Mouse (Mus musculus) urinary bladder, postnatal 25 days (tissue): ENCODE data around the gene Gm10645.

Experiments
- DNase-seq: peaks from one replicate; pipeline ENCODE4 v3.0.0; 2022; ENCODE audit warnings: low spot score

The Gm10645 gene

GRCm38 (mm10) chr8:83165931-83166867 lies at the start of gene Gm10645:
TSS of gene Gm10645 (minus strand) at chr8:83166170.
- no peak for DNase-seq

- DNase-seq: no peak
These were observed 49.1 kb upstream of the Gm10645 start for GRCm38 (mm10) chr8:83215065-83215464.

- DNase-seq: no peak
These were observed 44.7 kb upstream of the Gm10645 start for GRCm38 (mm10) chr8:83210676-83211075.

GRCm38 (mm10) chr8:83209581-83209980 lies 43.6 kb upstream of the Gm10645 start:
- DNase-seq: no peak

DNA sequence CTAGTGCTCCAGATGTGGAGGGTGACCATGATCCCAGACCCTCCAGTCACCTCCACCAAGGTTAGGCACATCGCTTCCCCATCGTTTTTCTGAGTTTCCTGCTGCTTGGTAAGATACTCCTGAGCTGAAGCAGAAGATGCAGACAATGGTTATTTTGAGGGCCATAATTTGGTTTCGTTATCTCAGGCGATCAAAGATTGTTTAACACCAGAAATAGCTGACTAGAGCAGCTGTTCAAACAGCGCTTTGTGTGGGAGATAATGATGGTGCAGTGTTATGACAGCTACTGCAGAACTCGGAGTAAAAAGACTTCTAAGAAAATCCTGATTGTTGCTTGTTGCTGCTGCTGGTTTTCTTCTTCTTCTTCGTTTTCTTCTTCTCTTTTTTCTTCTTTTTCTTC lies 39.9 kb upstream of the Gm10645 start:
- DNase-seq: no peak

- DNase-seq: no peak
These were observed 37.0 kb upstream of the Gm10645 start for GRCm38 (mm10) chr8:83202946-83203345.

DNA sequence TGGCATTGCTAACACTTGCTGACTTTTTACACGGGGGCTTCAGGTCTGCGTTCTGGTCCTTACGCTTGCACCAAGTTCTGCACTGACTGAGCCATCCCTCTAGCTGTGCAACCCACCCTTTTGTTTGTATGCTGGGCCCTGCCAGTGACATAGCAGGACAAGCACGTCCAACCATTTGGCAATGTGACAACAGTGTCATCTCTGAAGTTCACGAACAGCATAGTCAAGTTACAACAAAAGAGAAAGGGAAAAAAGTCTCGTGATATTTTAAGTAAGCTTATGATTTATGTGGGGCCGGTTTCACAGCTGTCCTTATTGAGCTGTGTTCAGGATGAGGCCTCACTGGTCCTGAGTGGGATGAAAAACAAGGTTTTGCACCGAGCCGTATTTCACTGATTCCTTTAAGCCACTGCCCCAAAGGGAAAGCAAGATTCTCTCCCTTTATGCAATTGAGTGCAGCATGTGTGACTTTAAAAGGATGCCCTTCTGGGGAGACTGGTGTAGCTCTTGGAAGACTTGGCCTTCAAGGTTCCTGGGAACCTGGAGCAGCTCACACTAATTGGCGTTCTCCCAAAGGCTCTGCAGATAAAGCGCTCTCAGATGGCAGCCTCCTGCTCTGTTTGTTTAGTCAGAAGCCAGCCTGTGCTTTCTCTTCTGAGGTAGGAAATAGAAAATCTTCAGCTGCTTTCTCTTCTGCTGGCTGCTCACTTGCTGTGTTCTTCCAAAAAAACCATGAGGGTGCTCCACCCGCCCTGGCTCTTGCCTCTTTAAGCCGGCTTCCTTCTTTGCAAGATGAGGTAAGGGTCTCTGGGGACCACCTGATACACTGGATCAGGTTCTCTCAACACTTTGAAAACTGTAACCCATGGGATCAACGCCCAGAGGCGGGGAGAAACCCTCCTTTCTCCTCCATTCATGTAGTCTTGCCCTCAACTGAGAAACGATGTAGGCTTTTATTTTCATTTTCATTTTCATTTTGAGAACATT lies 34.5 kb upstream of the Gm10645 start:
- DNase-seq: no peak

DNA sequence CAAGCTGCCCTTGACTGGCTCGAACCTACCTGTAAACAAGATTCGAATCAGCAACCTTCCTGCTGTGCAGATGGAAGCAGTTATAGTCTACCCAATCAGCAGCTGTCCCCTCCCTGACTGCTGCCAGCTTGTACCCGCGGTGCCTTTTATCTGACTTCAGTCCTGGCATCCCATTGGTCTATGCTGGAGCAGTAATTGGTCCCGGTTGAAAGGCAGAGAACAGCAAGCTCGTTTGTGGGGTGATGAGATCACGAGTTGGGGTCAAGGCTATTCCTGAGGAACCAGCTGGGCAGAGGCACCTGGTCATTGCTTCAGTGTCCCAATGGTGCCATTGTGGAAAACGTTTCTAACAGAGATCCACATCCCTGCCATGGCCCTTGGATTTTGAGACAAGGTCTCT lies 33.7 kb upstream of the Gm10645 start:
- no peak for DNase-seq

DNA sequence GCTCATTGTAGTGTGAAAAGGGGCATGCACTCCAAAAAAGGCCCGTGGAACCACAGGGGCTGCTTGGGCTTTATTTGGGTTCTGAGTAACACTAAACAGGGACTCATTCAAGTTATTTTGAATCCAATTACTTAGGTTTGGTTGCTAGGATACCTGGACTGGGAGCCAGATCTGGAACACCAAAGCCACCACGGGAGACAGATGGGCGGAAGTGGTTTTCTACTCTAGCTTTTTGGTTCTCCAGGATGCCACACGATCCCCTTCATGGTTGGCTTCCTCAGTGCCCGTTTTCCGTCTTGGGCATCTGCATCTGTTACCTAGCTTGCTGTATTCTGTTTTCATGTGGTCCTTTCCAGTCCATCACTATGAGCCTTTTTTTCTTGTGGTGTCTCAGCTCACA lies 30.1 kb upstream of the Gm10645 start:
- no peak for DNase-seq

- DNase-seq: no peak
These were observed 23.6 kb upstream of the Gm10645 start for GRCm38 (mm10) chr8:83189538-83190095.

DNA sequence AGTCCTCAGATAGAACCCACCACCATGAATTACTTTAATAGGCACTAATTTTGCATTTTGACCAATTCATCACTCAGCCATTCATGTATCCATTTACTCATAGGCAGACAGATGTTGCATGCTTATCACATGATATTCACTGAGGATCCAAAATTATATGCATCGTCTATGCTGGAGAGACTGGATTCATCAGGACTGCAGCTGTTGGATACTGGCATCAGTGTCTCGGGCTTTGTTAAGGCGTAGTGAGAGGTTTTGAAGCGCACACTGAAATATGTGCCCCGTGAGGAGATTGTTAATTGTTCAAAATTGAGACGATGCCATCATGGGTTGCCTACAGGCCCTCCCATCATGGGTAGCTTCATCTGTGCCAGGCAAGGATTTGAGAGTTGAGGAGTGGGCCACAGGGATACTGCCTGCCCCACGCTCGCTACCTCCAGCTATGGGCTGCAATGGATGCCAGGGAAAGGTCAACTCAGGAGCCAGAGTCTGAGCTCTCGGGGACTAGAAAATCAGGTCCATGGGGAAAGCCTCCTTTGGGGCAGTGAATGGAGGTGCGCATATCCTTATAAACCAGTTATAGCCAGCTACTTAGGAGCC lies 21.5 kb upstream of the Gm10645 start:
- no peak for DNase-seq

GRCm38 (mm10) chr8:83186376-83186775 lies 20.4 kb upstream of the Gm10645 start:
- DNase-seq: no peak

GRCm38 (mm10) chr8:83182784-83183183 lies 16.8 kb upstream of the Gm10645 start:
- no peak for DNase-seq

DNA sequence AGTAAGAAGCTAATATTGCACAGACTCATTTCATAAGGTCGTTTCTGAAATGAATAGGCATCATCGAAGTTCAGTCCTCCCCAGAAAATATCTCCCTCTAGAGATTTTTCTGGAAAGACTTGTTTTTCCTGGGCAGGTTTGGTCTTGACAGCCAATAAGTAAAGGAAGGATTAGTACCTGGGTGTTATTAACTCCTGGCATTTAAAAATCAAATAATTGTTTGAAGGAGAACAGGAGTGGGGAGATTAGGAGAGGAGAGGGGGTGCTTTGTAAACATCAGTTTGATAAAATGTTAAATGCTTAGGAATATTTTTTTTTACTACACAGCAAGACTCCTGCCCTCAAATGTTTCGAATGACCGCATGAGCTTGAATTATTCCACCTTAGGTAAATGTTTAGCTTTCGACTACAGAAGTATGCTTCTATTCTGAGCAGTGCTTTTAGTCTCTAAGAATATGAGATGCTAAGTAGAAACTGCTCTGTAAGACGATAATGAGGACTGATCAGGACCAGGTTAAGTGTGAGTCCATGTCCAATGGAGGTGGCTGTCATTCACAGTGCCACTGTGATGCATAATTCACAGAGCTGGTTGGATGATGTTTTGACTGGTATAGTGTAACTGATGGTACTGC lies 16.0 kb upstream of the Gm10645 start:
- no peak for DNase-seq

- DNase-seq: no peak
These were observed 12.3 kb upstream of the Gm10645 start for GRCm38 (mm10) chr8:83178228-83178742.

DNA sequence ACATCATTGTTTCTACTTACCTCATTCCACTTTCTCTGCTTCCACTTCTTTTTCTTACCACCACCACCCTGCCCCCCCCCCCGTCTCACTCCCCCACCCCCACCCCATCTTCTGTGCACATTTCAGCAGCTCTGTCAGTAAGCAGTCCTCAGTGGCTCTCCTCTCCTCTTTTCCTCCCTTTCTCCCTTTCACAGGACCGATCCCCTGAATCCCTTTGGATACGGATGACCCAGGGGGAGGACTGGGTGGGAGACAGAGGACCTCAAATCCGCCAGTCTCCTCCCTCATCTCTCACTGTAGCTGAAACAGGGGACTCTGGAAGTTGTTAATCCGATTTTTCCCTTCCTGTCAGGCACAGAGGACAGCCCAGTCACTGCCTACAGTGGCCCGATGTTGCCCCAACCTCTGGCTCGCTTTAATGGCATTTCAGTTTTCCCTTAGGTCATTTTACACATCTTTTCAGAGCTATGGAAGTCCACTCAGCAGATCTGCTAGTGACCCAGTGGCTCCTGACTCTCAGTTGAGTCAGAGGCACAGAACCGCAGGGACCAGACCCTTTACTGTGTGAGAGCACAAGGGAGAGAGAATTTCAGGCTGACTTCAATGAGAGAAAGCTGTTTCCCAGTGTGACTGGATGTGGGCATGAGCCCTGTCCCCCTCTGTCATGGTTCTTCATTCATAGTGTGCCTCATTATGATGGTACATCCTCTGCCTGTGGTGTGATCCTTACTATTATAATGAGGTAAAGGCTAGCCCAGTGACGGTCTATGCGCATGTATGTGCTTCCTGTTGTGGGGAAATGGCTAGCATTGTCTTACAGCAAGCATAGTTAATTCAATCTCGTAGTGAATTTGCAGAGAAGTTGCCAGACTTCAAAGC lies 11.6 kb upstream of the Gm10645 start:
- no peak for DNase-seq

- no peak for DNase-seq
These were observed 10.8 kb upstream of the Gm10645 start for GRCm38 (mm10) chr8:83176785-83177184.

- DNase-seq: no peak
These were observed 9.7 kb upstream of the Gm10645 start for GRCm38 (mm10) chr8:83175680-83176079.

- DNase-seq: no peak
These were observed 4.9 kb upstream of the Gm10645 start for GRCm38 (mm10) chr8:83170894-83171293.

DNA sequence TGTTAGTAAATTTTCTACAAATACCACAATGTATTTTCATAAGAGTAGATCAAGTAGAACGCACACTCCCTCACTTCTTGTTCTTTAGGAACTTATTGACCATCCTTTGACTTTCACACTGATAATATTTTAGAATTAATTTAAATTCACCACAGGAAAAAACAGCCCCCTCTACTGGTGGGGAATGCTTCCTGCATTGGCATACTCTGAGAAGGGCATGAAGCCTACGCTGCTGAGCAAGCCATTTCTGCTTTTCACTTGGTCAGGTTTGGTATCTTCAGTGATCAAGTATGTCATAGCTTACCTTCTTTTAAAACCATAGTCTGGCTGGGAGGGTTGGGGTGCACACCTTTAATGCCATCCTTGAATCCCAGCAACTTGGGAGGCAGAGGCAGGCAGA lies 3.7 kb upstream of the Gm10645 start:
- DNase-seq: no peak
